Mouse (Mus musculus): ENCODE measurements around the gene Col12a1.

DNA sequence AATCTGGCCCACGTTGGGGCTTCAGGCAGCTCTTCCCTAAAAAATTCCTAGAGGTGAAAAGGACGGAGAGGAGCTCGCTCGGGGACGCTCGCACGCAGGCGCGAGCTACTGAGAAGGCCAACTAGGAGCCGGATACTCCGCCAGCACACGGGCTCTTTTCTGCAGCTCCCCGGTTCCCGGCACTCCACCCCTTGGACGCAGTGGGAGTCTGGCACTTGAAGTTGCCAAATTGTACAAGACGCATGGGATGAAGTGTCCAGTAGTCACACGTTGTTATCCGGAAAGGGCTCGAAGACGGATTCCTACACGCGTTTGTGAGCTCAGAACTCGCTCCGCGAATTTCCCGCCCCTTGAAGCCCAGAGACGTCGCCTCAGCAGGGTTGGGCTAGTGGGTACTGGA is 820 bp upstream of the Col12a1 start:
- TF ChIP-seq CTCF (IDR thresholded peaks at IDR 0.05; ENCODE audit: borderline replicate concordance, insufficient read depth, low read depth, low read length), result no peak
- TF ChIP-seq POLR2A (IDR thresholded peaks at IDR 0.05; ENCODE audit: borderline replicate concordance, insufficient read depth, low read length), result no peak
